Mouse (Mus musculus) kidney, embryonic 16.5 days (tissue): ENCODE measurements around the gene Zdhhc24. TPM values are rescaled to one million over a fixed set of nuclear protein-coding genes. Genes with fewer than 3 reads are reported as not detected.

Experiments
- ATAC-seq: fragments of 200-750 bp; cut with Nextera tagmentation; 2 replicates; pipeline ENCODE4 v1.8.0; 2017; ENCODE audit warnings: moderate TSS enrichment; ENCODE audit not compliant: low FRiP score, low TSS enrichment
- H3K27ac ChIP-seq: fragments of 300-500 bp; sonication (generic); 2 replicates; pipeline ENCODE4 v1.5.1; 2014; ENCODE audit warnings: low read length
- H3K27me3 ChIP-seq: fragments of 300-500 bp; sonication (generic); 2 replicates; pipeline ENCODE4 v1.6.1; 2014; ENCODE audit warnings: low read length, control low read depth, mixed read lengths; ENCODE audit not compliant: insufficient read depth
- H3K36me3 ChIP-seq: fragments of 300-500 bp; sonication (generic); 2 replicates; pipeline ENCODE4 v1.6.1; 2014; ENCODE audit warnings: low read length, control low read depth, mixed read lengths; ENCODE audit not compliant: insufficient read depth
- H3K4me1 ChIP-seq: fragments of 300-500 bp; sonication (generic); 2 replicates; pipeline ENCODE4 v1.6.1; 2014; ENCODE audit warnings: low read length, control low read depth, mixed read lengths; ENCODE audit not compliant: insufficient read depth
- H3K4me2 ChIP-seq: fragments of 300-500 bp; sonication (generic); replicated peaks from 2 replicates; pipeline ENCODE4 v1.6.1; 2014; ENCODE audit warnings: low read depth, low read length
- H3K4me3 ChIP-seq: fragments of 300-500 bp; sonication (generic); 2 replicates; pipeline ENCODE4 v1.5.1; 2014; ENCODE audit warnings: mild to moderate bottlenecking, low read length
- H3K9ac ChIP-seq: fragments of 300-500 bp; sonication (generic); replicated peaks from 2 replicates; pipeline ENCODE4 v1.6.1; 2014; ENCODE audit warnings: low read length
- H3K9me3 ChIP-seq: fragments of 300-500 bp; sonication (generic); 2 replicates; pipeline ENCODE4 v1.6.1; 2016; ENCODE audit warnings: low read length, control low read depth
- WGBS: fragments of 180-500 bp; shearing (Covaris S2); extraction: QIAGEN DNeasy Blood & Tissue Kit; methylation state at CpG from one replicate; pipeline ENCODE4 v1.1.7; 2014; 5-methylcytosine and 5-hydroxymethylcytosine counted together
- polyA plus RNA-seq: library from polyadenylated mRNA; unstranded; fragments of >200 nt; fragmentation: Nextera tagmentation; extraction: Ambion mirVana; gene quantifications from 2 replicates; pipeline ENCODE4 v1.2.1, GENCODE M21; 2015

Zdhhc24 gene
- polyA plus RNA-seq: 14.2 and 15.3 TPM in 2 replicates

- Histone ChIP-seq H3K4me3 (peak within 1 kb of the TSS; percentile 97), H3K9me3 (no peaks in the 10 kb centered on the region), H3K27ac (peak within 1 kb of the TSS; percentile 88), H3K9ac (peak within 1 kb of the TSS; percentile 92), H3K4me2 (peak within 1 kb of the TSS; percentile 96), H3K36me3 (no peaks in the 10 kb centered on the region), H3K27me3 (no peaks in the 10 kb centered on the region), H3K4me1 (peaks cover 21% of the 10 kb centered on the region)
- ATAC-seq: peak; percentile 97
- WGBS: 1% methylated on average over 52 of the region's 52 CpGs
These were observed at the start of gene Zdhhc24 for GRCm38 (mm10) chr19:4878405-4879323. Gene Zdhhc24, plus strand, starts transcription at chr19:4878668.

- no peak for ATAC-seq
- WGBS: 56% methylated on average over 7 of the region's 7 CpGs
- no peak overlapping the region for H3K9ac ChIP-seq
- peak overlapping the region; percentile 33; the same call in 1 of the 2 replicates for H3K4me2 ChIP-seq
- peaks cover 7% of the 10 kb centered on the region for H3K36me3 ChIP-seq
- H3K27me3 ChIP-seq: no peaks in the 10 kb centered on the region
- H3K4me1 ChIP-seq: no peaks in the 10 kb centered on the region
- H3K9me3 ChIP-seq: no peaks in the 10 kb centered on the region
- H3K27ac ChIP-seq: no peak overlapping the region
- H3K4me3 ChIP-seq: no peak overlapping the region
These were observed 49.3 kb upstream of the Zdhhc24 start for GRCm38 (mm10) chr19:4829156-4829555.

DNA sequence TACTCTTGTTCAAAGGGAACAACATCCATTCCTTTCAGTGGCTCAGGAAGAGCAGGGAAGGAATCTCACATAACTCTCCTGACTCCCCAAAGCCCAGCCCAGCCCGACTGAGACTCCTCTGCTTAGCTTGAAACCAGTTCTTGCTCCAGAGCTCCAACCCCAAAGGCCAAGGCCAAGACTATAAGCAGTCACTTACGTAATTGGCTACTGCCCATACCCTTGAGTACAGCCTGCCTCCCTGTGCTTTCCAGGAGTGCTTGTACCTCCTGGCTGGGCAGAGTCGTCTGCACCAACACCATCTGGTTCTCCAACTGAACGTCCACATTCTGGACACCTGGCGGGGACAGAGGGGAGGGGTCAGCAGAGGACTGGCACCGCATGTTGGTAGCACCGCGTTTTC, 44.5 kb upstream of the Zdhhc24 start:
- H3K27me3 ChIP-seq: no peaks in the 10 kb centered on the region
- WGBS: 82% methylated on average over 8 of the region's 8 CpGs
- no peak for ATAC-seq
- no peak overlapping the region for H3K4me3 ChIP-seq
- no peaks in the 10 kb centered on the region for H3K9me3 ChIP-seq
- no peaks in the 10 kb centered on the region for H3K36me3 ChIP-seq
- peaks cover 8% of the 10 kb centered on the region for H3K4me1 ChIP-seq
- H3K4me2 ChIP-seq: no peak overlapping the region
- no peak overlapping the region for H3K27ac ChIP-seq
- H3K9ac ChIP-seq: no peak overlapping the region

GRCm38 (mm10) chr19:4836096-4836495, 42.4 kb upstream of the Zdhhc24 start:
- H3K9ac ChIP-seq: no peak overlapping the region
- WGBS: 60% methylated on average over 2 of the region's 2 CpGs
- H3K27ac ChIP-seq: no peak overlapping the region
- H3K27me3 ChIP-seq: peaks cover 10% of the 10 kb centered on the region
- H3K9me3 ChIP-seq: no peaks in the 10 kb centered on the region
- peaks cover 14% of the 10 kb centered on the region for H3K4me1 ChIP-seq
- H3K4me2 ChIP-seq: no peak overlapping the region
- no peak for ATAC-seq
- no peak overlapping the region for H3K4me3 ChIP-seq
- H3K36me3 ChIP-seq: no peaks in the 10 kb centered on the region

DNA sequence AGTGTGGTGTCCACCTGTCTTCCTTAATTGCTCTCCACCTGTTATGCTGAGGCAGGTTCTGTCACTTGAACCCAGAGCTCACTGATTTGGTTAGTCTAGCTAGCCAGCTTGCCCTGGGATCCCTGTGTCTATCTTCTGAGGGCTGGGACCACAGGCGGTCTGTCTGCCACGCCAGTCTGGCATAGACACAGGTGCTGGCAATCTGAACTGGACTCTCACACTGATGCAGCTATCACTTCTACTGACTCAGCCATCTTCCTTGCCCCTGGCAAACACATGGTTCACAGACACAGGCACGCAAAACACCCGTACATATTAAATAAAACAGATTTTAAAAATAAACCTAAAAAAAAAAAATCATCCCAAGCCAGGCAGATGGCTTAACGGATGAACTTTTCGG, 41.4 kb upstream of the Zdhhc24 start:
- peaks cover 18% of the 10 kb centered on the region for H3K27me3 ChIP-seq
- ATAC-seq: no peak
- 92% methylated on average over 6 of the region's 6 CpGs for WGBS

DNA sequence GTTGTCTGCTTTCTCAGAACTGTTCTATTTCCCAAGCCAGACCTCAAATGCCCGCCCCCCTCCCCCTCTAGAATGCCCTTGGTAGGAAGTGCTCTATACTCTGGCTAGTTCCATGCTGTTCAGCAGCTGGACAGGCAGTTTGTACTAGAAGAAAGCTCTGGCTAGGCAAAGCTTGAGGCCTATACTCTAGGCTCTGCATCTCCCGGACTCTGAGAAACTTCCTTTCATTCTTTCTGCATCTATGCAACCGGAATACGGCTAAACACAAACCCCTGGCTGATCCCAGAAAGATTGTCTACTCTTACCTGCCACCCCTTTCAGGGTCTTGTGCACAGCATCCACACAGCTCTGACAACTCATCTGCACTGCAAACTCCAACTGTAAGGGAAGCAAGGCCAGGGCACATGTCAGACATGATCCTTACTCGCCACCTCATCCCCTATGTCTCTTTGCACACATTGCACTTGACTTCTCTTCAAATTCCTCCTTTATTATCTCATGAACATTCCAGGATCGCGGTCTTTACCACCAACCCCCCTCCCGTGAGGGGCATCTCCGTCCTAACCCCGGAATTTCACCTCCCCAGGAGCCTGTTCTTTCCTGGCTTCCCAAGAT, 39.8 kb upstream of the Zdhhc24 start:
- peaks cover 22% of the 10 kb centered on the region for H3K27me3 ChIP-seq
- no peaks in the 10 kb centered on the region for H3K36me3 ChIP-seq
- peak; percentile 30; the same call in 1 of the 2 replicates for ATAC-seq
- no peak overlapping the region for H3K27ac ChIP-seq
- H3K4me1 ChIP-seq: peaks cover 14% of the 10 kb centered on the region
- peak overlapping the region; percentile 84 for H3K9ac ChIP-seq
- WGBS: 27% methylated on average over 10 of the region's 10 CpGs
- H3K4me3 ChIP-seq: peak overlapping the region; percentile 71
- H3K9me3 ChIP-seq: no peaks in the 10 kb centered on the region
- peak overlapping the region; percentile 87 for H3K4me2 ChIP-seq

More for the DNA sequence above, 41.4 kb upstream of the Zdhhc24 start:
- Histone ChIP-seq H3K4me3 (no peak overlapping the region), H3K9ac (no peak overlapping the region), H3K4me2 (no peak overlapping the region), H3K4me1 (peaks cover 14% of the 10 kb centered on the region), H3K36me3 (no peaks in the 10 kb centered on the region), H3K9me3 (no peaks in the 10 kb centered on the region), H3K27ac (no peak overlapping the region)

DNA sequence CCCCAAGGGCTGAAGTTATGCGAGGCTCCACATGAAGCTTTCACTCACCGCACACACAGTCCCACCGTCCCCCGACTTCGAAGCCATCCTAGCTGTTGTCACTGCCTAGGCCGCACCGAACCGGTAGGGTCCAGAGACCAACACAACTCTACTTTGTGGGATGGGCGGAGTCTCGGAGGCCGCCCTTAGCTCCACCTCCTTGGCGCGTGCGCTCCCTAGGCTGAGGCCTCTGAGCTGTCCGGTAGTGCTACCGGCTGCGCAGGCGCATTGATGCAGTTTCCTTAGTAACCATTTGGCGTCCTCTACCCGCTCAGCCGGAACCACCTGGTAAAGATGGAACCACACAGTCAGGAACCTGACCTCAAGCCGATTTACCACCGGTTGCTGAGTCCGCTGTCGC, 39.3 kb upstream of the Zdhhc24 start, which contains the start of the genes Ccs and Ccdc87:
Ccs (minus strand) TSS at position 184 of the 400 bp plus-strand sequence.
Ccdc87 (plus strand) TSS at position 218 of the 400 bp plus-strand sequence.
- ATAC-seq: peak; percentile 99
- H3K27ac ChIP-seq: no peak within 1 kb of the TSS
- H3K4me1 ChIP-seq: peaks cover 14% of the 10 kb centered on the region
- H3K9ac ChIP-seq: peak within 1 kb of the TSS; percentile 84
- H3K27me3 ChIP-seq: peaks cover 22% of the 10 kb centered on the region
- WGBS: under 1% methylated on average over 25 of the region's 25 CpGs
- peak within 1 kb of the TSS; percentile 71 for H3K4me3 ChIP-seq
- H3K9me3 ChIP-seq: no peaks in the 10 kb centered on the region
- no peaks in the 10 kb centered on the region for H3K36me3 ChIP-seq
- H3K4me2 ChIP-seq: peak within 1 kb of the TSS; percentile 87

- Histone ChIP-seq H3K27ac (no peak overlapping the region), H3K27me3 (peaks cover 22% of the 10 kb centered on the region), H3K9me3 (no peaks in the 10 kb centered on the region), H3K4me2 (no peak overlapping the region), H3K9ac (no peak overlapping the region), H3K4me3 (no peak overlapping the region), H3K36me3 (no peaks in the 10 kb centered on the region), H3K4me1 (peaks cover 14% of the 10 kb centered on the region)
- ATAC-seq: no peak
- 80% methylated on average over 9 of the region's 9 CpGs for WGBS
These were observed 37.6 kb upstream of the Zdhhc24 start for GRCm38 (mm10) chr19:4840848-4841247.

DNA sequence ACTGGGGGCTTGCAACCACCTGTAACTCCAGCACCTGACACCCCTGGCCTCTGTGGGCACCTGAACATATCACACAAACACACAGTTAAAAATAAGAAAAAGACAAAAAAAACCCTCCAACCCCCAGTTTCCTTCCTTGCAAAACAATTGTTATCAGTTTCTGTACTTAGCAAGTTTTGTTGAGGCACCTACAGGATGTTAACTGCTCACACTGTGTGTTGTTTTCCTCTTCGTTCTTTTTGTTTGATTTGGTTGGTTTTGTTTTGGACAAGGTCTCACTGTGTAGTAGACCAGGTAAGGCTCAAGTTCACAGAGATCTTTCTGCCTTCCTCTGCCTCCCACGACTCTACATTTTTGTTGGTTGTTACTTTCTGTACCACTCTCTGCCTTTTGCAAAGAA, 35.9 kb upstream of the Zdhhc24 start:
- no peak overlapping the region for H3K4me3 ChIP-seq
- H3K27ac ChIP-seq: no peak overlapping the region
- 70% methylated on average over 2 of the region's 2 CpGs for WGBS
- no peak overlapping the region for H3K4me2 ChIP-seq
- no peaks in the 10 kb centered on the region for H3K36me3 ChIP-seq
- peaks cover 14% of the 10 kb centered on the region for H3K4me1 ChIP-seq
- H3K9ac ChIP-seq: no peak overlapping the region
- no peak for ATAC-seq
- peaks cover 22% of the 10 kb centered on the region for H3K27me3 ChIP-seq
- H3K9me3 ChIP-seq: no peaks in the 10 kb centered on the region
